Mouse (Mus musculus) midbrain, embryonic 16.5 days (tissue): ENCODE results near the gene Gm20388. TPM values are rescaled to one million over a fixed set of nuclear protein-coding genes. Genes with fewer than 3 reads are reported as not detected.

Experiments
- ATAC-seq: fragments of 200-750 bp; cut with Nextera tagmentation; 2 replicates; pipeline ENCODE4 v1.8.0; 2017; ENCODE audit warnings: moderate TSS enrichment
- H3K27ac ChIP-seq: fragments of 300-500 bp; sonication (generic); 2 replicates; pipeline ENCODE4 v1.5.1; 2014; ENCODE audit warnings: mild to moderate bottlenecking, low read length, mixed read lengths
- H3K27me3 ChIP-seq: fragments of 300-500 bp; sonication (generic); 2 replicates; pipeline ENCODE4 v1.6.1; 2014; ENCODE audit warnings: low read depth, low read length, mixed read lengths; ENCODE audit not compliant: control insufficient read depth, insufficient read depth
- H3K36me3 ChIP-seq: fragments of 300-500 bp; sonication (generic); 2 replicates; pipeline ENCODE4 v1.6.1; 2014; ENCODE audit warnings: mild to moderate bottlenecking, low read length, moderate library complexity, mixed read lengths; ENCODE audit not compliant: control insufficient read depth, insufficient read depth
- H3K4me1 ChIP-seq: fragments of 300-500 bp; sonication (generic); 2 replicates; pipeline ENCODE4 v1.6.1; 2014; ENCODE audit warnings: mild to moderate bottlenecking, low read length, mixed read lengths; ENCODE audit not compliant: control insufficient read depth, insufficient read depth
- H3K4me2 ChIP-seq: fragments of 300-500 bp; sonication (generic); 2 replicates; pipeline ENCODE4 v1.6.1; 2014; ENCODE audit warnings: mild to moderate bottlenecking, low read length, mixed read lengths
- H3K4me3 ChIP-seq: fragments of 300-500 bp; sonication (generic); 2 replicates; pipeline ENCODE4 v1.5.1; 2014; ENCODE audit warnings: low read depth, mild to moderate bottlenecking, low read length, moderate library complexity, mixed read lengths
- H3K9ac ChIP-seq: fragments of 300-500 bp; sonication (generic); 2 replicates; pipeline ENCODE4 v1.6.1; 2014; ENCODE audit warnings: low read depth, low read length, mixed read lengths
- H3K9me3 ChIP-seq: fragments of 300-500 bp; sonication (generic); replicated peaks from 2 replicates; pipeline ENCODE4 v1.6.1; 2014; ENCODE audit warnings: mild to moderate bottlenecking, low read length, mixed read lengths; ENCODE audit not compliant: control insufficient read depth, poor library complexity, severe bottlenecking
- WGBS: fragments of 180-500 bp; shearing (Covaris S2); extraction: QIAGEN DNeasy Blood & Tissue Kit; methylation state at CpG from one replicate; pipeline ENCODE4 v1.1.7; 2014; 5-methylcytosine and 5-hydroxymethylcytosine counted together
- polyA plus RNA-seq: library from polyadenylated mRNA; unstranded; fragments of >200 nt; fragmentation: Nextera tagmentation; extraction: Ambion mirVana; gene quantifications from 2 replicates; pipeline ENCODE4 v1.2.1, GENCODE M21; 2015

Gene Gm20388
- polyA plus RNA-seq, 1 experiment from 2014 or later = 7.5 TPM

- no peak overlapping the region for H3K4me3 ChIP-seq
- WGBS = 74% methylated on average over 6 of the region's 6 CpGs
Measured at GRCm38 (mm10) chr8:120074516-120074915, 163.9 kb downstream of the Gm20388 start.

GRCm38 (mm10) chr8:120075347-120075746, 164.7 kb downstream of the Gm20388 start:
- Histone ChIP-seq H3K4me2 (no peak overlapping the region), H3K9ac (no peak overlapping the region), H3K4me1 (0 out of 2 replicates have a peak, but pooled peaks cover 2% of the 10 kb centered on the region), H3K4me3 (no peak overlapping the region), H3K27ac (no peak overlapping the region), H3K27me3 (no peaks in the 10 kb centered on the region), H3K9me3 (no peaks in the 10 kb centered on the region), H3K36me3 (no peaks in the 10 kb centered on the region)
- ATAC-seq = no peak
- WGBS = 47% methylated on average over 6 of the region's 6 CpGs

More at GRCm38 (mm10) chr8:120074516-120074915, 163.9 kb downstream of the Gm20388 start:
- Histone ChIP-seq H3K4me1 (0 out of 2 replicates have a peak, but pooled peaks cover 2% of the 10 kb centered on the region), H3K4me2 (no peak overlapping the region), H3K27me3 (no peaks in the 10 kb centered on the region), H3K9me3 (no peaks in the 10 kb centered on the region), H3K9ac (no peak overlapping the region), H3K36me3 (no peaks in the 10 kb centered on the region), H3K27ac (no peak overlapping the region)
- no peak for ATAC-seq

GRCm38 (mm10) chr8:120078080-120078479, 167.4 kb downstream of the Gm20388 start:
- H3K4me3 ChIP-seq = no peak overlapping the region
- H3K27ac ChIP-seq = no peak overlapping the region
- peak; percentile 59; the same call in 1 of the 2 replicates for ATAC-seq
- H3K4me1 ChIP-seq = 0 out of 2 replicates have a peak, but pooled peaks cover 2% of the 10 kb centered on the region
- peaks cover 20% of the 10 kb centered on the region for H3K36me3 ChIP-seq
- H3K9me3 ChIP-seq = no peaks in the 10 kb centered on the region
- no peaks in the 10 kb centered on the region for H3K27me3 ChIP-seq
- WGBS = 19% methylated on average over 10 of the region's 10 CpGs
- no peak overlapping the region for H3K9ac ChIP-seq
- H3K4me2 ChIP-seq = no peak overlapping the region

- WGBS = 67% methylated on average over 5 of the region's 5 CpGs
- Histone ChIP-seq H3K36me3 (peaks cover 21% of the 10 kb centered on the region), H3K27ac (no peak overlapping the region), H3K27me3 (no peaks in the 10 kb centered on the region), H3K9me3 (no peaks in the 10 kb centered on the region), H3K4me2 (no peak overlapping the region), H3K4me1 (0 out of 2 replicates have a peak, but pooled peaks cover 2% of the 10 kb centered on the region), H3K9ac (no peak overlapping the region), H3K4me3 (no peak overlapping the region)
- no peak for ATAC-seq
Measured at GRCm38 (mm10) chr8:120079361-120079760, 168.7 kb downstream of the Gm20388 start.

GRCm38 (mm10) chr8:120083261-120083660, 172.6 kb downstream of the Gm20388 start:
- Histone ChIP-seq H3K9ac (no peak overlapping the region), H3K36me3 (peaks cover 41% of the 10 kb centered on the region)
- no peak for ATAC-seq

GRCm38 (mm10) chr8:120084783-120085182, 174.1 kb downstream of the Gm20388 start:
- WGBS = 90% methylated on average over 8 of the region's 8 CpGs
- Histone ChIP-seq H3K27ac (no peak overlapping the region), H3K27me3 (no peaks in the 10 kb centered on the region), H3K9me3 (no peaks in the 10 kb centered on the region), H3K36me3 (peaks cover 44% of the 10 kb centered on the region), H3K9ac (no peak overlapping the region), H3K4me2 (no peak overlapping the region), H3K4me3 (no peak overlapping the region), H3K4me1 (no peaks in the 10 kb centered on the region)
- ATAC-seq = no peak

More at GRCm38 (mm10) chr8:120083261-120083660, 172.6 kb downstream of the Gm20388 start:
- Histone ChIP-seq H3K4me2 (no peak overlapping the region), H3K27ac (no peak overlapping the region), H3K27me3 (no peaks in the 10 kb centered on the region), H3K9me3 (no peaks in the 10 kb centered on the region), H3K4me3 (no peak overlapping the region), H3K4me1 (no peaks in the 10 kb centered on the region)
- 93% methylated on average over 8 of the region's 8 CpGs for WGBS

- no peak for ATAC-seq
- Histone ChIP-seq H3K9me3 (no peaks in the 10 kb centered on the region), H3K4me1 (no peaks in the 10 kb centered on the region; the same call in 1 of the 2 replicates), H3K27me3 (no peaks in the 10 kb centered on the region), H3K4me3 (no peak overlapping the region), H3K36me3 (peaks cover 41% of the 10 kb centered on the region), H3K4me2 (no peak overlapping the region), H3K27ac (no peak overlapping the region), H3K9ac (no peak overlapping the region)
- 79% methylated on average over 7 of the region's 7 CpGs for WGBS
Measured at GRCm38 (mm10) chr8:120089511-120089910, 178.9 kb downstream of the Gm20388 start.

GRCm38 (mm10) chr8:120091032-120091431, 180.4 kb downstream of the Gm20388 start:
- H3K9ac ChIP-seq = no peak overlapping the region
- no peaks in the 10 kb centered on the region for H3K27me3 ChIP-seq
- H3K9me3 ChIP-seq = no peaks in the 10 kb centered on the region
- no peak overlapping the region for H3K4me3 ChIP-seq
- H3K4me2 ChIP-seq = no peak overlapping the region
- WGBS = 99% methylated on average over 3 of the region's 3 CpGs
- H3K36me3 ChIP-seq = peaks cover 35% of the 10 kb centered on the region
- no peak for ATAC-seq
- H3K4me1 ChIP-seq = no peaks in the 10 kb centered on the region; the same call in 1 of the 2 replicates
- no peak overlapping the region for H3K27ac ChIP-seq

- Histone ChIP-seq H3K4me1 (no peaks in the 10 kb centered on the region; the same call in 1 of the 2 replicates), H3K4me3 (no peak overlapping the region), H3K9ac (no peak overlapping the region), H3K36me3 (peaks cover 21% of the 10 kb centered on the region), H3K4me2 (no peak overlapping the region), H3K27me3 (no peaks in the 10 kb centered on the region), H3K9me3 (no peaks in the 10 kb centered on the region), H3K27ac (no peak overlapping the region)
- whole genome bisulfite sequencing = 91% methylated on average over 3 of the region's 3 CpGs
- ATAC-seq = no peak
Measured at GRCm38 (mm10) chr8:120093103-120093502, 182.5 kb downstream of the Gm20388 start.
